Mouse (Mus musculus) MEL (cell line): Measurements from ENCODE around the gene Thbs3. TPM values are rescaled to one million over a fixed set of nuclear protein-coding genes. Genes with fewer than 3 reads are reported as not detected.
A peak's percentile ranks its signal among the peaks of the same experiment; 100 is the strongest.

Experiments used
- DNase-seq: peaks from one replicate; pipeline ENCODE4 v3.0.0; 2011; ENCODE audit warnings: low read depth, low spot score
- H3K27ac ChIP-seq: 2 replicates; pipeline ENCODE4 v1.5.1; 2012; ENCODE audit warnings: low read depth, mild to moderate bottlenecking, control low read depth, low read length, moderate library complexity; ENCODE audit not compliant: control insufficient read depth
- H3K27me3 ChIP-seq, 2 experiments: fragments of 150-350 bp in 1 of 2; sonication (generic) in 1 of 2; 2 replicates each; pipeline ENCODE4 v1.6.1; 2012; ENCODE audit warnings: low read length in 2 of 2, mild to moderate bottlenecking in 2 of 2, improper control_type of control experiment in 1 of 2, moderate library complexity in 1 of 2; ENCODE audit not compliant: insufficient read depth in 2 of 2, control insufficient read depth in 1 of 2
- H3K36me3 ChIP-seq, 2 experiments: 2 replicates each; pipeline ENCODE4 v1.6.1; 2012 to 2014; ENCODE audit warnings: low read length in 2 of 2, improper control_type of control experiment in 1 of 2, inconsistent platforms in 1 of 2, mild to moderate bottlenecking in 1 of 2; ENCODE audit not compliant: insufficient read depth in 2 of 2, control insufficient read depth in 1 of 2
- H3K4me1 ChIP-seq, 2 experiments: fragments of 150-350 bp in 1 of 2; sonication (generic) in 1 of 2; 2 replicates each; pipeline ENCODE4 v1.6.1; 2012; ENCODE audit warnings: low read length in 2 of 2, improper control_type of control experiment in 1 of 2, mild to moderate bottlenecking in 1 of 2; ENCODE audit not compliant: insufficient read depth in 2 of 2, control insufficient read depth in 1 of 2
- H3K4me3 ChIP-seq, 2 experiments: fragments of 150-350 bp in 1 of 2; sonication (generic) in 1 of 2; 2 replicates each; pipeline ENCODE4 v1.5.1; 2012; ENCODE audit warnings: low read depth in 2 of 2, low read length in 2 of 2, mild to moderate bottlenecking in 2 of 2, moderate library complexity in 2 of 2, control low read depth in 1 of 2, improper control_type of control experiment in 1 of 2; ENCODE audit not compliant: control insufficient read depth in 1 of 2, insufficient read depth in 1 of 2
- H3K79me2 ChIP-seq: 2 replicates; pipeline ENCODE4 v1.6.1; 2012; ENCODE audit warnings: mild to moderate bottlenecking, low read length, moderate library complexity; ENCODE audit not compliant: control insufficient read depth, poor library complexity, insufficient read depth
- H3K9ac ChIP-seq: 2 replicates; pipeline ENCODE4 v1.6.1; 2012; ENCODE audit warnings: low read depth, mild to moderate bottlenecking, control low read depth, low read length, moderate library complexity; ENCODE audit not compliant: control insufficient read depth, poor library complexity, severe bottlenecking
- H3K9me3 ChIP-seq: fragments of 150-350 bp; sonication (generic); replicated peaks from 2 replicates; pipeline ENCODE4 v1.6.1; 2012; ENCODE audit warnings: mild to moderate bottlenecking, low read length, improper control_type of control experiment, moderate library complexity; ENCODE audit not compliant: insufficient read depth
- BHLHE40 ChIP-seq: IDR thresholded peaks from 2 replicates; pipeline ENCODE4 v1.6.1; 2012; ENCODE audit warnings: low read depth, mild to moderate bottlenecking, inconsistent platforms, low read length, improper control_type of control experiment, borderline replicate concordance
- CHD1 ChIP-seq: IDR thresholded peaks from 2 replicates; pipeline ENCODE4 v1.6.1; 2012; ENCODE audit warnings: low read depth, mild to moderate bottlenecking, inconsistent platforms, low read length, improper control_type of control experiment
- CHD2 ChIP-seq: IDR thresholded peaks from 2 replicates; pipeline ENCODE4 v1.6.1; 2011; ENCODE audit warnings: low read length, improper control_type of control experiment
- ELF1 ChIP-seq: IDR thresholded peaks from 2 replicates; pipeline ENCODE4 v1.6.1; 2014; ENCODE audit warnings: low read depth, mild to moderate bottlenecking, inconsistent platforms, low read length, improper control_type of control experiment, moderate library complexity
- ETS1 ChIP-seq: IDR thresholded peaks from 2 replicates; pipeline ENCODE4 v1.6.1; 2012; ENCODE audit warnings: low read depth, mild to moderate bottlenecking, inconsistent platforms, low read length, improper control_type of control experiment, moderate library complexity
- GABPA ChIP-seq: IDR thresholded peaks from 2 replicates; pipeline ENCODE4 v1.6.1; 2012; ENCODE audit warnings: low read depth, mild to moderate bottlenecking, inconsistent platforms, low read length, improper control_type of control experiment, moderate library complexity
- GATA1 ChIP-seq: IDR thresholded peaks from 2 replicates; pipeline ENCODE4 v1.6.1; 2011; ENCODE audit warnings: low read depth, low read length, improper control_type of control experiment
- HCFC1 ChIP-seq: IDR thresholded peaks from 2 replicates; pipeline ENCODE4 v1.6.1; 2012; ENCODE audit warnings: low read depth, mild to moderate bottlenecking, inconsistent platforms, low read length, improper control_type of control experiment, moderate library complexity
- MAX ChIP-seq: IDR thresholded peaks from 2 replicates; pipeline ENCODE4 v1.6.1; 2011; ENCODE audit warnings: low read length, improper control_type of control experiment
- MEF2A ChIP-seq: IDR thresholded peaks from 2 replicates; pipeline ENCODE4 v1.6.1; 2014; ENCODE audit warnings: low read depth, mild to moderate bottlenecking, inconsistent platforms, low read length, improper control_type of control experiment; ENCODE audit not compliant: poor library complexity, insufficient replicate concordance, severe bottlenecking; ENCODE audit errors: extremely low read depth
- MYB ChIP-seq: IDR thresholded peaks from 2 replicates; pipeline ENCODE4 v1.6.1; 2011; ENCODE audit warnings: mild to moderate bottlenecking, low read depth, low read length, improper control_type of control experiment
- MYC ChIP-seq: IDR thresholded peaks from 2 replicates; pipeline ENCODE4 v1.6.1; 2011; ENCODE audit warnings: low read depth, mild to moderate bottlenecking, low read length, improper control_type of control experiment, moderate library complexity
- NELFE ChIP-seq: IDR thresholded peaks from 2 replicates; pipeline ENCODE4 v1.6.1; 2011; ENCODE audit warnings: low read depth, low read length, improper control_type of control experiment
- NRF1 ChIP-seq: IDR thresholded peaks from 2 replicates; pipeline ENCODE4 v1.6.1; 2014; ENCODE audit warnings: low read depth, mild to moderate bottlenecking, inconsistent platforms, low read length, improper control_type of control experiment, moderate library complexity; ENCODE audit not compliant: poor library complexity, insufficient read depth, severe bottlenecking
- POLR2A ChIP-seq, 2 experiments: IDR thresholded peaks; 2 replicates each; pipeline ENCODE4 v1.6.1; 2011 to 2012; ENCODE audit warnings: low read length in 2 of 2, mild to moderate bottlenecking in 2 of 2, control low read depth in 1 of 2, improper control_type of control experiment in 1 of 2, low read depth in 1 of 2, moderate library complexity in 1 of 2; ENCODE audit not compliant: control insufficient read depth in 1 of 2, insufficient read depth in 1 of 2, poor library complexity in 1 of 2
- POLR2AphosphoS5 ChIP-seq: IDR thresholded peaks from 2 replicates; pipeline ENCODE4 v1.6.1; 2012; ENCODE audit warnings: low read depth, borderline replicate concordance, mild to moderate bottlenecking, inconsistent platforms, low read length, moderate library complexity, mixed read lengths
- RAD21 ChIP-seq: IDR thresholded peaks from 2 replicates; pipeline ENCODE4 v1.6.1; 2011; ENCODE audit warnings: mild to moderate bottlenecking, low read depth, low read length, improper control_type of control experiment
- RCOR1 ChIP-seq: IDR thresholded peaks from 2 replicates; pipeline ENCODE4 v1.6.1; 2012; ENCODE audit warnings: low read depth, mild to moderate bottlenecking, inconsistent platforms, low read length, improper control_type of control experiment
- SIN3A ChIP-seq: IDR thresholded peaks from 2 replicates; pipeline ENCODE4 v1.6.1; 2012; ENCODE audit warnings: low read length, improper control_type of control experiment, inconsistent platforms
- SMC3 ChIP-seq: IDR thresholded peaks from 2 replicates; pipeline ENCODE4 v1.6.1; 2011; ENCODE audit warnings: low read depth, low read length, improper control_type of control experiment
- TAL1 ChIP-seq: IDR thresholded peaks from 2 replicates; pipeline ENCODE4 v1.6.1; 2012; ENCODE audit warnings: mild to moderate bottlenecking, inconsistent platforms, low read length, moderate library complexity, mixed read lengths
- TBP ChIP-seq: IDR thresholded peaks from 2 replicates; pipeline ENCODE4 v1.8.0; 2011; ENCODE audit warnings: low read depth, low read length, improper control_type of control experiment
- TCF12 ChIP-seq: IDR thresholded peaks from 2 replicates; pipeline ENCODE4 v1.6.1; 2014; ENCODE audit warnings: low read depth, mild to moderate bottlenecking, inconsistent platforms, low read length, improper control_type of control experiment, moderate library complexity
- UBTF ChIP-seq: IDR thresholded peaks from 2 replicates; pipeline ENCODE4 v1.6.1; 2012; ENCODE audit warnings: low read depth, mild to moderate bottlenecking, inconsistent platforms, low read length, improper control_type of control experiment, moderate library complexity, borderline replicate concordance; ENCODE audit not compliant: insufficient read depth
- USF1 ChIP-seq: IDR thresholded peaks from 2 replicates; pipeline ENCODE4 v1.6.1; 2014; ENCODE audit warnings: low read depth, mild to moderate bottlenecking, inconsistent platforms, low read length, improper control_type of control experiment, moderate library complexity
- ZC3H11A ChIP-seq: IDR thresholded peaks from 2 replicates; pipeline ENCODE4 v1.6.1; 2012; ENCODE audit warnings: low read depth, mild to moderate bottlenecking, inconsistent platforms, low read length, improper control_type of control experiment
- ZKSCAN1 ChIP-seq: IDR thresholded peaks from 2 replicates; pipeline ENCODE4 v1.6.1; 2012; ENCODE audit warnings: low read depth, mild to moderate bottlenecking, inconsistent platforms, low read length, improper control_type of control experiment, moderate library complexity
- ZNF384 ChIP-seq: IDR thresholded peaks from 2 replicates; pipeline ENCODE4 v1.6.1; 2012; ENCODE audit warnings: low read depth, mild to moderate bottlenecking, inconsistent platforms, low read length, improper control_type of control experiment
- polyA plus RNA-seq, 2 experiments: library from polyadenylated mRNA; stranded (reverse) in 1 of 2; unstranded in 1 of 2; fragments of >175 nt in 1 of 2; fragments of >200 nt in 1 of 2; gene quantifications; 2 replicates each; pipeline versions ENCODE4 v1.2.1 to v1.2.4; 2012; ENCODE audit warnings: low replicate concordance in 2 of 2, low read depth in 1 of 2; ENCODE audit not compliant: insufficient read length in 2 of 2, insufficient read depth in 1 of 2, missing spikeins in 1 of 2
- total RNA-seq: library from RNA; depleted of rRNA; stranded (reverse); fragments of 300-350 nt; gene quantifications from 2 replicates; pipeline ENCODE4 v1.2.3, GENCODE M21; 2012

Gene Thbs3
- total and polyA plus RNA-seq, 3 experiments, result 1.8 to 4.9 TPM; not detected in 1

- Histone ChIP-seq H3K36me3 (peaks cover 7 to 49% of the 10 kb centered on the region in 2 experiments), H3K27ac (peak overlapping the region; percentile 92), H3K4me3 (0 out of 4 replicates have a peak overlapping the region, but pooled peaks of 1 of the 2 experiments have one; percentile 10), H3K4me1 (peaks cover 14 to 58% of the 10 kb centered on the region in 2 experiments), H3K9ac (peak overlapping the region; percentile 38; the same call in 1 of the 2 replicates), H3K9me3 (no peaks in the 10 kb centered on the region), H3K79me2 (peaks cover 23% of the 10 kb centered on the region), H3K27me3 (no peaks in the 10 kb centered on the region)
- no peak for DNase-seq
- TF ChIP-seq SMC3 (0 out of 2 replicates have a peak, but pooled peaks have one; percentile 1), TCF12 (no peak), ETS1 (no peak), POLR2A (IDR thresholded peaks at IDR 0.05; ENCODE audit: control insufficient read depth in 1 of 2, insufficient read depth in 1 of 2, low read depth in 1 of 2, low read length in 2 of 2, poor library complexity in 1 of 2) (0 out of 4 replicates have a peak, but pooled peaks of 1 of the 2 experiments have one; percentile 31), GATA1 (no peak)
Observed at GRCm38 (mm10) chr3:89181749-89182500, 33.1 kb upstream of the Thbs3 start.

- H3K4me1 ChIP-seq, result peaks cover 18 to 65% of the 10 kb centered on the region in 2 experiments
- H3K9ac ChIP-seq, result peak overlapping the region; percentile 50
- TF ChIP-seq ZKSCAN1 (no peak; the same call in 1 of the 2 replicates), NELFE (peak; percentile 73; the same call in 1 of the 2 replicates), CHD1 (0 out of 2 replicates have a peak, but pooled peaks have one; percentile 77), POLR2AphosphoS5 (no peak), ZC3H11A (no peak), BHLHE40 (no peak; the same call in 1 of the 2 replicates), HCFC1 (no peak), RCOR1 (peak; percentile 45), SMC3 (no peak), MYC (peak; percentile 74), MEF2A (no peak), UBTF (no peak), SIN3A (no peak; the same call in none of the 2 replicates), ZNF384 (peak; percentile 98), MAX (peak; percentile 60; the same call in 1 of the 2 replicates), TAL1 (no peak), TBP (peak; percentile 66), GABPA (no peak), USF1 (no peak; the same call in 1 of the 2 replicates), ELF1 (peak; percentile 85), POLR2A (IDR thresholded peaks at IDR 0.05; ENCODE audit: control insufficient read depth in 1 of 2, insufficient read depth in 1 of 2, low read depth in 1 of 2, low read length in 2 of 2, poor library complexity in 1 of 2) (no peak; a peak in 2 of 4 replicates), RAD21 (no peak), GATA1 (peak; percentile 83), ETS1 (peak; percentile 85), MYB (peak; percentile 95), CHD2 (no peak), NRF1 (no peak)
Observed at GRCm38 (mm10) chr3:89182531-89183057, 32.4 kb upstream of the Thbs3 start.

More at GRCm38 (mm10) chr3:89182531-89183057, 32.4 kb upstream of the Thbs3 start:
- Histone ChIP-seq H3K27ac (peak overlapping the region; percentile 92), H3K27me3 (no peaks in the 10 kb centered on the region), H3K36me3 (peaks cover 7 to 54% of the 10 kb centered on the region in 2 experiments), H3K4me3 (peak overlapping the region; percentile 9 to 16; a peak in 3 of 4 replicates), H3K9me3 (no peaks in the 10 kb centered on the region), H3K79me2 (peaks cover 20% of the 10 kb centered on the region)
- peak; percentile 93 for DNase-seq
